Mouse (Mus musculus) limb, embryonic 12.5 days (tissue): ENCODE data around the gene Olfr923. TPM values are rescaled to one million over a fixed set of nuclear protein-coding genes. Genes with fewer than 3 reads are reported as not detected.

Experiments
- polyA plus RNA-seq: library from polyadenylated mRNA; unstranded; fragments of >200 nt; fragmentation: Nextera tagmentation; extraction: Ambion mirVana; gene quantifications from 2 replicates; pipeline ENCODE4 v1.2.1, GENCODE M21; 2016

Gene Olfr923
- polyA plus RNA-seq, 1 experiment from 2014 or later, result not detected

Other genes starting within 250 kb of the Olfr923 start
- gene Olfr912, start 246.4 kb upstream of the Olfr923 start, polyA plus RNA-seq, result not detected in 2 replicates
- gene Olfr913, start 233.8 kb upstream of the Olfr923 start, polyA plus RNA-seq, result not detected in 2 replicates
- gene Olfr914, start 221.4 kb upstream of the Olfr923 start, polyA plus RNA-seq, result not detected in 2 replicates
- gene Olfr916, start 166.7 kb upstream of the Olfr923 start, polyA plus RNA-seq, result not detected in 2 replicates
- gene Olfr917, start 160.7 kb upstream of the Olfr923 start, polyA plus RNA-seq, result not detected in 2 replicates
- gene Olfr918, start 151.9 kb upstream of the Olfr923 start, polyA plus RNA-seq, result not detected in 2 replicates
- not detected in 2 replicates for gene Olfr919, start 122.9 kb upstream of the Olfr923 start, polyA plus RNA-seq
- 14.2 and 15.9 TPM in 2 replicates for gene Vwa5a, start 108.3 kb upstream of the Olfr923 start, polyA plus RNA-seq
- not detected in 2 replicates for gene Olfr920, start 74.2 kb upstream of the Olfr923 start, polyA plus RNA-seq
- gene Olfr921, start 53.5 kb upstream of the Olfr923 start, polyA plus RNA-seq, result not detected in 2 replicates
- not detected in 2 replicates for gene Olfr922, start 11.9 kb upstream of the Olfr923 start, polyA plus RNA-seq
- not detected in 2 replicates for gene Olfr924, start 17.9 kb downstream of the Olfr923 start, polyA plus RNA-seq
- gene Olfr26, start 28.5 kb downstream of the Olfr923 start, polyA plus RNA-seq, result not detected in 2 replicates
- not detected in 2 replicates for gene Olfr926, start 50.6 kb downstream of the Olfr923 start, polyA plus RNA-seq
- not detected in 2 replicates for gene Olfr930, start 103.3 kb downstream of the Olfr923 start, polyA plus RNA-seq
- not detected in 2 replicates for gene Olfr933, start 145.8 kb downstream of the Olfr923 start, polyA plus RNA-seq
- gene Olfr934, start 161.8 kb downstream of the Olfr923 start, polyA plus RNA-seq, result not detected in 2 replicates
- not detected in 2 replicates for gene Olfr935, start 173.1 kb downstream of the Olfr923 start, polyA plus RNA-seq
- not detected in 2 replicates for gene Olfr146, start 196.8 kb downstream of the Olfr923 start, polyA plus RNA-seq
- not detected in 2 replicates for gene Olfr937, start 238.4 kb downstream of the Olfr923 start, polyA plus RNA-seq